Mouse (Mus musculus): ENCODE data around the gene Npepl1.
A peak's percentile ranks its signal among the peaks of the same experiment; 100 is the strongest.

The Npepl1 gene

DNA sequence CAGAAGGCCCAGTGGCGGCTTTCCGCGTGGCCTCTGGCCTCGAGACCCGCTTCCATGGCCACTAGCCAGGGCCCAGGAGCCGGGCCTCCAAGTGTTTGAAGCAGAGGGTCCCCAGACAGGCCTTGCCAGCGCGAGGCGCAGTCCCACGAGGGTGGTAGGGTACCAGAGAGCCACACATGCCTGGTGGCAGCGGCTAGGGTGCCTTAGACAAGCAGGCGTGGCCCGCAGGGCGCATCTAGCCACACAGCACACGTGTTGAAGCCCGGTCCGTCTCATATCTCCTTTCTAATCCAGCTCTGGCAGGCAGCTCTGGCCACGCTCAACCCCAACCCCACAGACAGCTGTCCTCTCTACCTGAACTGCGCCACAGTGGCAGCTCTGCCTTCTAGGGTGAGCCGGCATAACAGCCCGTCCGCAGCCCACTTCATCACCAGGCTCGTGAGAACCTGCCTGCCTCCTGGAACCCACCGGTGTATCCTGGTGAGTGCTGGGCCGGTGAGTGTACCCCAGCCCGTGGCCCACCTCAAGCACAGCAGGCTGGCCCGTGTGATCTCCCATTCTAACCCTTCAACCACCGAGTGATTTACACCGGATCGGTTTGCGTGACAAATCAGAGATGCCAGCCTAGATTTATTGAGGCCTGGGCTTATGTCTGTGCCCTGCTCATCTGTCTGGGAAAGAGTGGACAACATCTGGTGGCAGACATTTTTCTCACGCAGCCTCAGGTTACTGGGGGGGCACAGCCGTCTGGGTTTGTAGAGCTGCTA lies 817 bp downstream of the Npepl1 start:
- DNase-seq (ENCODE audit: low spot score in 2 of 2): no peak

DNA sequence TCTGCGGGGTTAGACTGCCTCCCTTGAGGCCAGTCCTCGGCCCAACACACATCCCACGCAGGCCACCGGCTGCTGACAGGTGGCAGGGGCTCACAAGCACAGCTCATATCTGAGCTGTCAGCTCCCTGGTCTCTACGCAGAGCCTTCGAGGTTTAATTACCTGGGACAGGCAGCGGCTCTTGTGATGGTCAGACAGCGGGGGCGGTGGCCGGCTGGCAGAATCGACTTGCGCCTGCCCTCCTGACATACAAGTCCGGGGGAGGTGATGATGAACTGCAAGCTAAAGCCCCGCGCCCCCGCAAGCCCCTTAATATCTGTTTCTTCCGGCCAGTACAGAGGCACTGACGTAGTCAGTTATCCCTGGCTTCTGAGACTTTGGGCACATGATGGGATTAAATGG lies 2.8 kb downstream of the Npepl1 start:
- DNase-seq (ENCODE audit: low spot score in 2 of 2): no peak

DNA sequence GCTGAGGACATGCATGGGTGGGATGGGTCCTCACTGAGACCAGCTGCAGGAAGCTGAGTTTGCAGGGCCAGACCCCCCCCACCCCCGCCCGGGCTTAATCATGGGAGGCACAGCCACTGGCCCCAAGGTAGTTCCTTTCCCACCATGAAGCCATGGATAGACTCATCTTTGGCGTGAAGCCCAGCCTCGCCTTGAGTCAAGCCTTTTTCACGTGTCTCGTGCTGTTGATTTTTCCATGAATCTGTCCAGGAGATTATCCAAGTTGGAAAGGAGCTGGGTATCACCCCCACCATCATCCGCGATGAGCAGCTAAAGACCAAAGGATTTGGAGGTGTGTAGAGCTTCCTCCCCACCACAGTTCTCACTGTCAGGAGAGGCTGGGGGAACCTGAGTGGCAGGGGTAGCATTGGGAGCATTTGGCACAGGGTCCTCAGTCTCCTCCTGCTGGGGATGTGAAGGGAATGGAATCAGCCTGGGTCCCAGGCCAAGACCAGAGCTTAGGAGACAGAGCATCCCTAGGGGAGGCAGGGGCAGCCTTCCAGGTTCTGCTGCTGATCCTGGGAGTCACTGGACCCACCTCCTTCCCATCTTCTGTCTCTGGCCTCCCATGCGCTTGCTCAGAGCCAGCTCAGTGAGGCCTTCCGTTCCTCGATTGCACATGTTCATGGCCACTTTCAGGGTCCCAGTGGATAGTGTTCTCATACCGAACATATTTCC lies 4.2 kb downstream of the Npepl1 start:
- no peak for DNase-seq (ENCODE audit: low spot score in 2 of 2)

DNA sequence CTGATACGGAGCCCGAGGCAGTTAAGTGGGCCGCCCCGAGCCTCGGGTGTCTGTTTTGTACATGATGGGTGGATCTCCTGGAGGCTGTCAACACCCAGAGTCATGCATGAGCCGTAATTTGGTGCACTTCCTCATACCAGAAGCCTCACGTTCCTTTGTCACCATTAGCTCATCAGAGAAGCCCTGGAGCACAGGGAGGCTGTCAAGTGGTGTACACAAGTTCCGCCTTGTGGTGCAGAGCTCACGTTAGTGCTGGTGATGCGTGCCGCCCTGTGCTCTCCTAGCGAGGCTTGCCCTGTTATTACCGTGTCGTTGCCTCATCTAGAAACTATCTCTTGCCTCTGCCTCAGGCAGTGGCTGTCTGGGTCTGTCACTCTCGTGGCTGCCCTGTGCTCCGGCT lies 6.8 kb downstream of the Npepl1 start:
- no peak for DNase-seq (ENCODE audit: low spot score in 2 of 2)

DNA sequence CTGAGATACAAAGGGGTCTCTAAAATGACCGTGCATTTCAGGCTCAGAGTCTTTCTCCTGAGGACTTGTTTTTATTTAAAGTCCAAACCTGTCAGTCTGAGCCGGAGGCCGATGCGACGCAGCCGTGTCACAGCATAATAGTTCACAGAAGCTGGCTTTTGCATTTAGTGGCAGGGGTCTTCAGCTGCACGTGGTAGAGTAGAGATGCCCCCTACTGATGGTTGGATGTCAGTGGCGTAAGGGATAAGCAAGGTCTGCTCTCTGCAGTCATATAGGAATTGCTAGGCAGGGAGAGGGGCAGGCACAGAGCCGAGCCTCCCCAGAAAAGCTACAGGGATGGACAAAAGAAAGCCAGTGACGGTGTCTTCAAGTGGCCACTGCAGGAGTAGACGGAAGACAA lies 8.0 kb downstream of the Npepl1 start:
- DNase-seq (ENCODE audit: low spot score in 2 of 2): no peak

DNA sequence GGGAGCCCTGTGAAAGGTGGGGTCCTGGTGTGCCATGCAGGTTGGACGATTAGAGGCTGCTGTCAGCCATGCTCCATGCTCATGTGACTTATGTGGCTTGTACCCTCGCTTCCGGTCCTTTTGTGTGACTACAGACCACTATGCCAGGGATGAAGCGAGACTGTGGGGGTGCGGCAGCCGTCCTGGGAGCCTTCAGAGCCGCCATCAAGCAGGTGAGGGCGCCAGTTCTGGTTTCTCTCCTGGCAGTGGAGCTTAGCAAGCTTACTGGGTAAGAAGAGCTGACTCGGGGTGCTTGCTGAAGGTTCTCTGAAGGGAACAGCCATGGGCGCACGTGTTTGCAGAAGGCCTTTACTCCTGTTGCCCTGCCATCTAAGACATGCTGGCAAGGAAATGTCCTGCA lies 9.1 kb downstream of the Npepl1 start:
- DNase-seq (ENCODE audit: low spot score in 2 of 2): no peak

DNA sequence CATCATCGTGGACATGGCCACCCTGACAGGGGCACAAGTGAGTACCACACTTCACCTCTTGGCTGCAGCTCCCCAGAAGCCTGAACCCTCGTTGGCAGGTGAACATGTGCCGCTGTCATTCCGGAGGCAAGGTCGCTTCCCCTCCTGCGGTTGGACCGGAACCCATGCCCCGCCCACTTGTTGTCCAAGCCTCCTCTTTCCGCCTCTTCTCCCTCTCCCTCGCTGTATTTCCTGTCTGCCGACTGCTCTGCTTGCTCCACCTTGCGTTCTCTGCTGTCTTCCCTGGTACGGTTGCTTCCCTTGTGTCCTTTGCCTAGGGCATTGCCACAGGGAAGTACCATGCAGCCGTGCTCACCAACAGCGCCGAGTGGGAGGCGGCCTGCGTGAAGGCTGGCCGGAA lies 10.5 kb downstream of the Npepl1 start:
- no peak for DNase-seq (ENCODE audit: low spot score in 2 of 2)

DNA sequence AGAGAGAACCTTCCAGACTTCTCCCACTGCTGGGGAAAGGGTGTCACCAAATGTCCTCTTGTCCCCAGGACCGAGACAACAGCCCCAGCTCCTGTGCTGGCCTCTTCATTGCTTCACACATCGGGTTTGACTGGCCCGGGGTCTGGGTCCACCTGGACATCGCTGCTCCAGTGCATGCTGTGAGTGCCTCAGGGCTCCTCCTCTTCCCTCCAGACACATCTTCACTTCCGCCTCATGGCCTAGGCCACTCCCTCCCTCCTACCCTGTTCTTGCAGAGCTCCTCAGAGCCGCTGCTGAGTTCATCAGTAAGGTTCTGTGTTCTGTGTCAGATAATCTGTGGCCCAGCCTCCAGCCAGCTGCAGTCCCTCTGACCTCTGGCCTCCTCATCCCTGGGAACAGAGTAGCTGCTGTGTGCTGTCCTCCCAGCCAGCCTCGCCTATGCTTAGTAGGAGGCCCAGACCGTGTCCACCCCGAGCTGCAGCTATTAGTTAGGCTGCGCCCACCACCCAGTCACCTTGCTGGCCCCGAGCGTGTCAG lies 11.3 kb downstream of the Npepl1 start:
- no peak for DNase-seq (ENCODE audit: low spot score in 2 of 2)

DNA sequence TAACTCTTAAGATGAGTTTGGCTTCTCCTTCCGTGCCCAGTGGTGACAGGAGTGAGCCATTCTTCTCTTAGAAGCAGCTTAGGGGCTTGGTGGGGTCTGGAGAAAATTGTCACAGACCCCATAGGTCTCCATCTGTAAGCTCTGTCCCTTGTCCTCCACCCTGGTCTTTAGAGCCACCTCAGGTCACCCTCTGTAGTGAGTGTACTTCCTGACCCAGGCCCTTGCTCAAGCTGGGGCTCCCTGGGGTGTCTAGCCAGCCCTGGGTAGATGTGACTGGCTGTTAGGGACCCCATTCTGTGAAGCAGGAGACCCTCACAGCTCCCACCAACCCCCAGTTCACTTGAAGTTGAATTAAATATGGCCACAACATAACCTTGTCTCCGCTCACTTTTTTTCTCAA lies 12.2 kb downstream of the Npepl1 start:
- DNase-seq (ENCODE audit: low spot score in 2 of 2): no peak

DNA sequence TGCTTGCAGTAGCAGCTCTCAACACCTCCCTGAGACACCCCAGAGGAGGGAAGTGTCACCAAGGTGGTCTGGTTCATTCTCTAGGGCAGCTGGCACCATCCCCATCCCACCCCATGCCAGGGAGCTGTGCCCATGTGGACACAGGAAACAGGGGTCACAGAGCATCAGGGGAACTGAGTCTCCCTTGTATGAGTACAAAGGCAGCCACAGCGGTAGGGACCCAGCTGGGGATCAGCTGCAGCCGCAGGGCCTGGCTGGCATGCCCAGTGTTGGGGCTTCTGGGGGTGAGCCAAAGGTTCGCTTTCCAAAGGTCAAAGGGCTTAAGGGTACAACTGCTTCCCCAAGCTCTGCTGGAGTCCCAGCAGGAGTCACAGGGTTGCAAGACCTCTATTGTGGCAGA lies 13.6 kb downstream of the Npepl1 start:
- DNase-seq (ENCODE audit: low spot score in 2 of 2): no peak

DNA sequence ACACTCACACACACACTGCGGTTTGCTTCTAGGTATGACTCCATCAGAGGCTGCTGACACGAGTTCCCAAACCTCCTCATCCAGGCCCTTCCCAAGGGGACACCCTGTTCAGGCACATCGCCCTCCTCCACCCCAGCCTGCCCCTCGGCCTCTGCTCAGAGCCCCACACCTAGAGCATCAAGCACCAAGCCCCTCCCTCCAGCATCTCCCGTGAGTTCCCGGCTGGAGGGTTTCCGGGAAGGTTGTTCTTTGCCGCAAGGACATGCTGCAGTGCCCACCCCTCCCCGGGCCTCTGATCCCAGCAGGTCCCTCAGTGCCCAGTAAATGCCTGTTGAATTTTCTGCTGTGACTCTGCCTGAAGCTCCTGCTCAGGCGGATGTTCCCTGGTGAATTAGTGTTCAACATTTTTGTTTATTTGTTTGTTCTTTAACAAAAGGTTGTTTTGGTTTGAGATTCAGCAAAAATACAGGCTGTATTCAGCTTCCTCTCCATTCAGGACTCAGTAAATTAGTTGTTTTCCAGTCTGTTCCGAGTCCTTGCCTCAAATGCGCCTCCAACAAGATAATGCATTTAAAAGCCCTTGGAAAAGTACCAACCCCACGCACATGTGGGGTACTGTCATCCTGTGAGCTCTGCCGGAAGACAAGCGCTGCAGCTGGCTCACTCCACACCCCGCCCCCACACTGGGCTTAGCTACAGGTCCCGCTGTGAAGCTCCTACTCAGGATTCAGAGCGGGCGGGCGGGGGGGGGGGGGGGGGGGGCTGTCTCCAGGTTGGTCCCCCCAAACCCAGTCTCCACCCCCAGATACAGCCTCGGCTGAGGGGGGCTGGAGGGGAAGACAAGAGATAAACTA lies 16.6 kb downstream of the Npepl1 start:
- peak; percentile 80 to 82 for DNase-seq (ENCODE audit: low spot score in 2 of 2)

DNA sequence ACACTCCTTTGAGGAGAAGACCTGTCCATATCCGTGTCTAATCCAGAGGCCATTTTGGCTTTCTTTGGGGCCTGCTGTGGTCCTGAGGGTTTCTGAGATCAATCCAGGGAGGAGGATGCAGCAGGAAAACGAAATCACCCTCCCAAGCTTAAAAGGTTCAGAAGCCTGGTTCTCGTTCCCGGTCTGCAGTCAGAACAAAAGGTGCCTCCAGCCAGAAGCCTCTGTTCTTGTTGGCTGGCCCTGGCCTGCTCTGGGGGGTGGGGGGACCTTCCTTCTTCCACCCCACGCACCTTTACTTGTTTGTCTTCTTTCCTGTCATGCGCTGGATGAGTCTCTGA lies 17.2 kb downstream of the Npepl1 start:
- DNase-seq (ENCODE audit: low spot score in 2 of 2): no peak

DNA sequence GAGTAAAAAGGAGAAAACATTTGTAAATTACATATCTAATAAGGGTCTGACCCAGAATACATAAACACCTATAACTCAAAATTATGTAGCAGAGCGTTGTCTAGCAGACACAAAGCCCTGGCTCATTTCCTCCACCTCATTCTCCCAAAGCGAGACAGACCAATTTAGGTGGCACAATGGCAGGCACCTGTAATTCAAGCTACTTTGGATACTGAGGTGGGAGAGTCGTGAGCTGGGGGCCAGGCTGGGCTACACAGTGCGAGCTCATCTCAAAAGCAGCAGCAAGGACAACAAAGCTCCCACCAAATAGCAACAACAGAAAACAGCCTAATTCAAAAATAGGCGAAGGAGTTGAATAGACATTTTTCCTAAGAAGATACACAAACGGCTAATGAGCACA lies 18.8 kb downstream of the Npepl1 start:
- DNase-seq (ENCODE audit: low spot score in 2 of 2): no peak

DNA sequence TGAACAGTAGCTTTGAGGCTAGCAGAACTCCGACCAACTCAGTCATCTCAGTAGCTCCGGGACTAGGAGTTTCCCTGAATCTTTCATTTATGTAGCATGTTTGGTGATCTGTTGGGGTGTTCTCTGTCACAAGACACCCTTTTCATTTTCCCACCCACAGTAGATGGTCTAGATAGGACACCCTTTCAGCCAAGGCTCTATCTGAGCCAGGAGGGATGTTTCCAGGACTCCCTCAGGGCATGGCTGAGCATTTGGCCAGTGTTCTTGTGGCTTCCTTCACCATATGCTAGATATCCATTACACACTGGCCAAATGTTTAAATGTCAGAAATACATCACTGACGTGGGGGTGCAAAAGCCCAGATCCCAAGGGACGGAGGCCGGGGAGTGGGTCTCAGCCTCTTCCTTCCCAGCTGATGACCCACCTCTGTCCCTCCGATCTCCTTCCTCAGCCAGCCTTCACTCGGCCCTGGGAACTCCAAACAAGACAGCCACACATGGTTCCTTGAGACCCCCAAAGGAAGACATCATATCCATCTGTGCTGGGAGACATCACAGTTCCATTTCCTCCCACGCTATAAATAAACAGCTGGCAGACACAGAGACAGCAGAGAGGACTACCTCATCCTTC lies 20.4 kb downstream of the Npepl1 start:
- no peak for DNase-seq (ENCODE audit: low spot score in 2 of 2)

DNA sequence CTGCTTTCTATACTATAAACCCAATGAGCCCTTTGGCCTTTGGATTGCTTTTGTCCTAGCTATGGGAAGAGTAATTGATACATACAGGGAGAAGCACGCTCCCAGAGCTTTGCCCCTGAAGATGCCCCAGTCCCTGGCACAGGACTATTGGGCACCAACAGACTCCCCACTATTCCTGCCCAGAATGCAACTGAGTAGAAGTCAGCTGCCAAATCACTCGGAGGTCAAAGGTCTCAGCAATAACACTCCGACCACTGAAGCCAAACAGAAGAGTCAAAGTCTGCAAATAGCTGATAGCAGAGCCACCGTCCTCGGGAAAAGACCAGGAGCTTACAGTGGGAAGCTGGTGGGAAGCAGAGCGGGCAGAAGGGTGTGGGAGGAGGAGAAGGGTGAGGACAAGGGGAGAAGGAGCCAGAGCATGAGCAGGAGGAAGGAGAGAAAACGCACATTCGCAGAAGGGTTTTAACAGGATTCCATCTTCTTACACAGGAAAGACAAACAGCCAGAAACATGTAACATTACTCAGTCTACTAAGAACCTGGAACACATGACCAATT lies 22.3 kb downstream of the Npepl1 start:
- DNase-seq (ENCODE audit: low spot score in 2 of 2): no peak

DNA sequence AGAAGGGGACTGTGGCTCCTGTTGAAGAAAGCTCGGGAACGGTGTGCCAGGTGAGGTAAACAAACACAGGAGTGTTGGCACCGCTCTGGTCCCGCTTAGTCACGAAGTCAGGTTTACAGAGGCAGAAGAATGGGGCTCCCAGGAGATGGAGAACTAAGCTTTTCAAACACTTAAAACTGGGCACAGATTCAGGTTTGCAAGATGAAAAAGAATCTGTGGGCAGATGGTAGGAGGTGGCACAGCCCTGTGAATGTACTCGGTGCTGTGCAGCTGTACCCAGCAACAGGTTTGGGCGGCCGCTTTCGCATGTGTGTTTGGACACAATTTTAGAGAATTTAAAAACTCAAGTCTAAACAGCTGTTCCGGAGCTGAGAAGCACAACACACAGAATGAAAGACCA lies 48.9 kb downstream of the Npepl1 start:
- DNase-seq (ENCODE audit: low spot score in 2 of 2): peak; percentile 73 to 77

DNA sequence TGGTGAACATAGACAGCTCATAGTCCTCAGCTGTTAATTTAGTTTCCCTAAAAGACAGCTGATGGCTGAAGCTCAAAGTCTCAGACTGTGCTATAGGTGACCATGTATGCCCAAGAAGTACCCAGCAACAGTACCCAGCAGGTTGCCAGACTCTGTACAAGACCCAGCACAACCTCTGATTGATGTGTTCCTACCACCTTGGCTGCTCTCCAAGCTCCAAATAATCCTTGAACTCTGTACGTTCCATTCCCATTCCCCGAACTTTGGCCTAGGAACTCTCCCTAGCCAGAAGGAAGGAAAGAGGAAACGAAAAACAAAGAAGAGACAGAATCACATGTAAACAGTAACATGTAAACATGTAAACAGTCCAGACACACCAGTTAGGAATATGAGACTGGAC lies 50.3 kb downstream of the Npepl1 start:
- DNase-seq (ENCODE audit: low spot score in 2 of 2): no peak
